Mouse (Mus musculus): Measurements from ENCODE around the gene 2610028H24Rik. TPM values are rescaled to one million over a fixed set of nuclear protein-coding genes. Genes with fewer than 3 reads are reported as not detected.

Gene 2610028H24Rik
- polyA plus RNA-seq, 1 experiment from 2014 or later = not detected

- Histone ChIP-seq H3K9ac (ENCODE audit: low read depth, low read length) (no peak overlapping the region), H3K4me1 (ENCODE audit: control insufficient read depth, insufficient read depth, low read length) (peaks cover 14% of the 10 kb centered on the region), H3K9me3 (ENCODE audit: control insufficient read depth, low read length) (no peaks in the 10 kb centered on the region), H3K27ac (ENCODE audit: low read depth, low read length) (no peak overlapping the region; the same call in 1 of the 2 replicates), H3K27me3 (ENCODE audit: control insufficient read depth, insufficient read depth, low read length) (no peaks in the 10 kb centered on the region), H3K4me2 (replicated peaks; ENCODE audit: low read depth, low read length) (no peak overlapping the region), H3K4me3 (ENCODE audit: low read length) (no peak overlapping the region), H3K36me3 (ENCODE audit: control insufficient read depth, insufficient read depth, low read length) (no peaks in the 10 kb centered on the region)
- ATAC-seq (ENCODE audit: low FRiP score, low TSS enrichment) = no peak
- WGBS = 73% methylated on average over 4 of the region's 4 CpGs
Measured at GRCm38 (mm10) chr10:76445996-76446681, 2.7 kb upstream of the 2610028H24Rik start.

- WGBS = 77% methylated on average over 15 of the region's 15 CpGs
- Histone ChIP-seq H3K27ac (ENCODE audit: low read depth, low read length) (no peak overlapping the region), H3K4me1 (ENCODE audit: control insufficient read depth, insufficient read depth, low read length) (peaks cover 8% of the 10 kb centered on the region), H3K4me3 (ENCODE audit: low read length) (no peak overlapping the region), H3K36me3 (ENCODE audit: control insufficient read depth, insufficient read depth, low read length) (no peaks in the 10 kb centered on the region), H3K27me3 (ENCODE audit: control insufficient read depth, insufficient read depth, low read length) (no peaks in the 10 kb centered on the region), H3K9ac (ENCODE audit: low read depth, low read length) (no peak overlapping the region), H3K4me2 (replicated peaks; ENCODE audit: low read depth, low read length) (no peak overlapping the region), H3K9me3 (ENCODE audit: control insufficient read depth, low read length) (no peaks in the 10 kb centered on the region)
- ATAC-seq (ENCODE audit: low FRiP score, low TSS enrichment) = no peak
Measured at GRCm38 (mm10) chr10:76447406-76448229, 1.3 kb upstream of the 2610028H24Rik start.

GRCm38 (mm10) chr10:76455289-76455688 is 6.4 kb downstream of the 2610028H24Rik start:
- Histone ChIP-seq H3K9ac (ENCODE audit: low read depth, low read length) (no peak overlapping the region), H3K4me3 (ENCODE audit: low read length) (no peak overlapping the region), H3K9me3 (ENCODE audit: control insufficient read depth, low read length) (peaks cover 9% of the 10 kb centered on the region), H3K4me1 (ENCODE audit: control insufficient read depth, insufficient read depth, low read length) (no peaks in the 10 kb centered on the region), H3K27me3 (ENCODE audit: control insufficient read depth, insufficient read depth, low read length) (no peaks in the 10 kb centered on the region), H3K4me2 (replicated peaks; ENCODE audit: low read depth, low read length) (no peak overlapping the region), H3K27ac (ENCODE audit: low read depth, low read length) (no peak overlapping the region), H3K36me3 (ENCODE audit: control insufficient read depth, insufficient read depth, low read length) (no peaks in the 10 kb centered on the region)
- WGBS = 56% methylated on average over 5 of the region's 5 CpGs
- 0 out of 2 replicates have a peak, but pooled peaks have one; percentile 62 for ATAC-seq (ENCODE audit: low FRiP score, low TSS enrichment)

- no peaks in the 10 kb centered on the region for H3K4me1 ChIP-seq (ENCODE audit: control insufficient read depth, insufficient read depth, low read length)
- no peak overlapping the region for H3K9ac ChIP-seq (ENCODE audit: low read depth, low read length)
- H3K27ac ChIP-seq (ENCODE audit: low read depth, low read length) = no peak overlapping the region
- no peaks in the 10 kb centered on the region for H3K27me3 ChIP-seq (ENCODE audit: control insufficient read depth, insufficient read depth, low read length)
- H3K4me3 ChIP-seq (ENCODE audit: low read length) = no peak overlapping the region
- WGBS = 96% methylated on average over 1 of the region's 1 CpGs
- ATAC-seq (ENCODE audit: low FRiP score, low TSS enrichment) = no peak
- H3K9me3 ChIP-seq (ENCODE audit: control insufficient read depth, low read length) = peaks cover 9% of the 10 kb centered on the region
- H3K36me3 ChIP-seq (ENCODE audit: control insufficient read depth, insufficient read depth, low read length) = no peaks in the 10 kb centered on the region; the same call in 1 of the 2 replicates
- no peak overlapping the region for H3K4me2 ChIP-seq (replicated peaks; ENCODE audit: low read depth, low read length)
Measured at GRCm38 (mm10) chr10:76461255-76461654, 12.4 kb downstream of the 2610028H24Rik start.

GRCm38 (mm10) chr10:76462312-76462711 is 13.4 kb downstream of the 2610028H24Rik start:
- Histone ChIP-seq H3K27ac (ENCODE audit: low read depth, low read length) (no peak overlapping the region), H3K9me3 (ENCODE audit: control insufficient read depth, low read length) (peaks cover 9% of the 10 kb centered on the region), H3K4me3 (ENCODE audit: low read length) (no peak overlapping the region), H3K4me2 (replicated peaks; ENCODE audit: low read depth, low read length) (no peak overlapping the region), H3K36me3 (ENCODE audit: control insufficient read depth, insufficient read depth, low read length) (no peaks in the 10 kb centered on the region; the same call in 1 of the 2 replicates), H3K27me3 (ENCODE audit: control insufficient read depth, insufficient read depth, low read length) (no peaks in the 10 kb centered on the region), H3K4me1 (ENCODE audit: control insufficient read depth, insufficient read depth, low read length) (no peaks in the 10 kb centered on the region), H3K9ac (ENCODE audit: low read depth, low read length) (no peak overlapping the region)
- 94% methylated on average over 7 of the region's 7 CpGs for WGBS
- ATAC-seq (ENCODE audit: low FRiP score, low TSS enrichment) = no peak

- Histone ChIP-seq H3K9ac (ENCODE audit: low read depth, low read length) (no peak overlapping the region), H3K27me3 (ENCODE audit: control insufficient read depth, insufficient read depth, low read length) (no peaks in the 10 kb centered on the region), H3K4me3 (ENCODE audit: low read length) (no peak overlapping the region), H3K4me2 (replicated peaks; ENCODE audit: low read depth, low read length) (no peak overlapping the region), H3K27ac (ENCODE audit: low read depth, low read length) (no peak overlapping the region), H3K36me3 (ENCODE audit: control insufficient read depth, insufficient read depth, low read length) (no peaks in the 10 kb centered on the region; the same call in 1 of the 2 replicates), H3K4me1 (ENCODE audit: control insufficient read depth, insufficient read depth, low read length) (peaks cover 2% of the 10 kb centered on the region; the same call in 1 of the 2 replicates), H3K9me3 (ENCODE audit: control insufficient read depth, low read length) (peaks cover 9% of the 10 kb centered on the region)
- WGBS = 87% methylated on average over 6 of the region's 6 CpGs
- ATAC-seq (ENCODE audit: low FRiP score, low TSS enrichment) = no peak
Measured at GRCm38 (mm10) chr10:76462721-76463120, 13.8 kb downstream of the 2610028H24Rik start.

- peak; percentile 96 for ATAC-seq (ENCODE audit: low FRiP score, low TSS enrichment)
- H3K9ac ChIP-seq (ENCODE audit: low read depth, low read length) = peak within 1 kb of the TSS; percentile 90
- H3K4me2 ChIP-seq (replicated peaks; ENCODE audit: low read depth, low read length) = peak within 1 kb of the TSS; percentile 54
- H3K4me3 ChIP-seq (ENCODE audit: low read length) = peak within 1 kb of the TSS; percentile 88
- H3K36me3 ChIP-seq (ENCODE audit: control insufficient read depth, insufficient read depth, low read length) = peaks cover 24% of the 10 kb centered on the region
- 2% methylated on average over 55 of the region's 55 CpGs for WGBS
- H3K9me3 ChIP-seq (ENCODE audit: control insufficient read depth, low read length) = no peaks in the 10 kb centered on the region
- H3K4me1 ChIP-seq (ENCODE audit: control insufficient read depth, insufficient read depth, low read length) = peaks cover 3% of the 10 kb centered on the region; the same call in 1 of the 2 replicates
- no peaks in the 10 kb centered on the region for H3K27me3 ChIP-seq (ENCODE audit: control insufficient read depth, insufficient read depth, low read length)
- H3K27ac ChIP-seq (ENCODE audit: low read depth, low read length) = peak within 1 kb of the TSS; percentile 56
Measured at GRCm38 (mm10) chr10:76468203-76469162, 19.6 kb downstream of the 2610028H24Rik start, which contains the start of the genes Mcm3ap and Ybey. Gene Mcm3ap, plus strand, starts transcription at chr10:76468927. Gene Ybey, minus strand, starts transcription at chr10:76469114.

GRCm38 (mm10) chr10:76473759-76474158 is 24.9 kb downstream of the 2610028H24Rik start:
- 89% methylated on average over 5 of the region's 5 CpGs for WGBS

More at GRCm38 (mm10) chr10:76473759-76474158, 24.9 kb downstream of the 2610028H24Rik start:
- ATAC-seq (ENCODE audit: low FRiP score, low TSS enrichment) = no peak
- H3K27ac ChIP-seq (ENCODE audit: low read depth, low read length) = no peak overlapping the region
- H3K4me3 ChIP-seq (ENCODE audit: low read length) = no peak overlapping the region
- no peaks in the 10 kb centered on the region for H3K27me3 ChIP-seq (ENCODE audit: control insufficient read depth, insufficient read depth, low read length)
- no peaks in the 10 kb centered on the region for H3K4me1 ChIP-seq (ENCODE audit: control insufficient read depth, insufficient read depth, low read length)
- no peaks in the 10 kb centered on the region for H3K9me3 ChIP-seq (ENCODE audit: control insufficient read depth, low read length)
- H3K36me3 ChIP-seq (ENCODE audit: control insufficient read depth, insufficient read depth, low read length) = peaks cover 67% of the 10 kb centered on the region
- no peak overlapping the region for H3K9ac ChIP-seq (ENCODE audit: low read depth, low read length)
- no peak overlapping the region for H3K4me2 ChIP-seq (replicated peaks; ENCODE audit: low read depth, low read length)

Data from kidney, embryonic 14.5 days (tissue).